Mouse (Mus musculus): ENCODE results near the gene Krt10. TPM values are rescaled to one million over a fixed set of nuclear protein-coding genes. Genes with fewer than 3 reads are reported as not detected.

The Krt10 gene
- polyA plus RNA-seq, 1 experiment from 2014 or later, result 1.2 TPM

DNA sequence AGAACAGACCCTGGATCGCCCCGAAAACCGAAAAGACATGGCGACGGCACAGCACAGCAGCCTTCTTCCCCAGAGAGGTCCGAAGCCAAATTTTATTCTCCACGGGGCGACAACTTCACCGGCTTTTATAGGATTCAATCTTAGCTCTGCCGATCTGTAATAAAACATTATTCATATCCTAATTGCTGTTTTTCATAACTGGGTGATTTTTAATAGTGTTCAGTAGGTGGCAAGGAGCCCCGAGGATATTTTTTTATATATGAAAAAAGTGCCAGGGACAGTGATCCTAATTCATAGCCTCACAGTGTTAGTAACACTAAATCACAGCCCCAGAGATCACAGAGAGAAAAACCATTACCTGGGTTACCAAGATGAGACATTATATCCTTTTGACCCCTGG is 51.3 kb downstream of the Krt10 start, which contains the start of gene Krt26:
Gene Krt26 (minus strand): TSS at position 101 of the 400 bp plus-strand sequence.
- H3K27ac ChIP-seq, result no peak within 1 kb of the TSS
- WGBS (ENCODE audit: missing documents), result 100% methylated on average over 9 of the region's 11 CpGs
- no peak within 1 kb of the TSS for H3K4me3 ChIP-seq (ENCODE audit: inconsistent target)

More for the DNA sequence above, 51.3 kb downstream of the Krt10 start, which contains the start of gene Krt26:
- H3K36me3 ChIP-seq (ENCODE audit: inconsistent target), result no peaks in the 10 kb centered on the region
- no peaks in the 10 kb centered on the region for H3K79me2 ChIP-seq (ENCODE audit: inconsistent target)

Other genes starting within 250 kb of the Krt10 start
- 0.98 to 2.3 TPM (median 1.1 TPM) in 3 replicates for gene Ccr7, start 234.3 kb downstream of the Krt10 start, polyA plus RNA-seq (2018)
- 54.8 to 118 TPM (median 76.8 TPM) in 3 replicates for gene Smarce1, start 158.3 kb downstream of the Krt10 start, polyA plus RNA-seq (2018)
- gene Krt222, start 145.3 kb downstream of the Krt10 start, polyA plus RNA-seq (2018), result not detected in 3 replicates
- gene Krt24, start 104.1 kb downstream of the Krt10 start, polyA plus RNA-seq (2018), result not detected in 3 replicates
- gene Krt25, start 66.4 kb downstream of the Krt10 start, polyA plus RNA-seq (2018), result not detected in 3 replicates
- not detected in 3 replicates for gene Krt26, start 51.4 kb downstream of the Krt10 start, polyA plus RNA-seq (2018)
- not detected in 3 replicates for gene Krt27, start 38.3 kb downstream of the Krt10 start, polyA plus RNA-seq (2018)
- gene Krt28, start 14.5 kb downstream of the Krt10 start, polyA plus RNA-seq (2018), result not detected in 3 replicates
- not detected in 3 replicates for gene Krt12, start 32.9 kb upstream of the Krt10 start, polyA plus RNA-seq (2018)
- gene Krt20, start 48.8 kb upstream of the Krt10 start, polyA plus RNA-seq (2018), result not detected in 3 replicates
- gene Krt23, start 103.8 kb upstream of the Krt10 start, polyA plus RNA-seq (2018), result not detected in 3 replicates
- not detected in 3 replicates for gene Krt39, start 132.0 kb upstream of the Krt10 start, polyA plus RNA-seq (2018)
- gene Krt40, start 153.8 kb upstream of the Krt10 start, polyA plus RNA-seq (2018), result not detected in 3 replicates
- not detected in 3 replicates for gene Krtap3-3, start 161.5 kb upstream of the Krt10 start, polyA plus RNA-seq (2018)
- not detected in 3 replicates for gene Krtap3-2, start 167.5 kb upstream of the Krt10 start, polyA plus RNA-seq (2018)
- gene Gm11939, start 170.1 kb upstream of the Krt10 start, polyA plus RNA-seq (2018), result not detected in 3 replicates
- gene Krtap3-1, start 177.3 kb upstream of the Krt10 start, polyA plus RNA-seq (2018), result not detected in 3 replicates
- not detected in 3 replicates for gene Krtap1-5, start 191.7 kb upstream of the Krt10 start, polyA plus RNA-seq (2018)
- gene Krtap1-4, start 194.3 kb upstream of the Krt10 start, polyA plus RNA-seq (2018), result not detected in 3 replicates
- gene Krtap1-3, start 202.0 kb upstream of the Krt10 start, polyA plus RNA-seq (2018), result not detected in 3 replicates
- not detected in 3 replicates for gene Krtap9-3, start 208.7 kb upstream of the Krt10 start, polyA plus RNA-seq (2018)
- gene Gm11938, start 213.9 kb upstream of the Krt10 start, polyA plus RNA-seq (2018), result not detected in 3 replicates
- not detected in 3 replicates for gene Gm11937, start 220.8 kb upstream of the Krt10 start, polyA plus RNA-seq (2018)
- gene Krtap2-4, start 225.5 kb upstream of the Krt10 start, polyA plus RNA-seq (2018), result not detected in 3 replicates
- gene Gm11562, start 231.1 kb upstream of the Krt10 start, polyA plus RNA-seq (2018), result not detected in 3 replicates
- not detected in 3 replicates for gene Krtap4-1, start 238.9 kb upstream of the Krt10 start, polyA plus RNA-seq (2018)
- gene Krtap4-2, start 245.7 kb upstream of the Krt10 start, polyA plus RNA-seq (2018), result not detected in 3 replicates

All from macrophage (primary cell).